Mouse (Mus musculus): ENCODE data around the gene Slc4a4. TPM values are rescaled to one million over a fixed set of nuclear protein-coding genes. Genes with fewer than 3 reads are reported as not detected.

Slc4a4 gene
- polyA plus RNA-seq, 2 experiments: 0.50 to 0.57 TPM

DNA sequence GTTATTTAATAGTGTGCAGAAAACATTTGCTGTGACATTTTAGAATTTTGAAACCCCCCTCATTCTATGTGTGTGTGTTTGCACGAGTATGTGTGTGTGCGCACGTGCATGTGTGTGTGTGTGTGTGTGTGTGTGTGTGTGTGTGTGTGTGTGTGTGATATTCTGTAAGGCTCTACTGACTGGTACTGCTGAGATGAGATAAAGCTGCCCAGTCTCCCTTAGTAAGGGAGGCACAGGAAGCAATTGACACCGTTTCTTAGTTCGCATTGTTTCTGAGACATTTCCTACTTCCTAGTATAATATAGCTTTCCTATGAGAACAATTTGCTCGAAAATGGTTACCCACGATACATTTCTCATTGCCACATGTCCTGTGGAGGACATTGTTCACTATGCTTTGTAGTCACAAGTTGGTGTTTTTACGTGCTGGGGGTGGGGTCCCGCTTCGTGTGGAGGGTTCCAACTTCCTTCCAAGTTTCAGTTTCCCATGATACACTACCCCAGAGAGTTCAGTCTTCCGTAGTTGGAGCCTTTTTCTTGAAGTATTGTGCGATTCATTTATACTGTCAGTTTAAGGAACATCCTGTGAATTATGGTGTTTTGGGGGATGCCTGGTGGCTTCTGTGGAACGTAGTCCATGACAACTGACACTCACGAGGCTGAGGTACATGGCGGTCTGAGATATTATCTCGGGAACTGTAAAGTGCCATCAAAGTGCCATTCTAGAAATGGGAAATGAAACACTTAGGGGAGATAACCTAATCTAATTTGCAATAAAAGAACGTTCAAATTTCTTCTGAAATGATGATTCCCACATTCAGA is 66.3 kb downstream of the Slc4a4 start:
- peak; percentile 81 for ATAC-seq (ENCODE audit: insufficient read depth)
- TF ChIP-seq EP300 (IDR thresholded peaks at IDR 0.05; ENCODE audit: low read depth): 0 out of 2 replicates have a peak, but pooled peaks have one; percentile 23
- TF ChIP-seq CTCF (IDR thresholded peaks at IDR 0.05; ENCODE audit: low read depth): no peak
- Histone ChIP-seq H3K27me3 (ENCODE audit: control insufficient read depth, insufficient read depth, low read length) (no peaks in the 10 kb centered on the region), H3K4me3 (ENCODE audit: insufficient read depth in 1 of 2, low read depth in 2 of 2, low read length in 2 of 2) (peak overlapping the region; percentile 30 to 37), H3K4me1 (replicated peaks; ENCODE audit: control insufficient read depth in 2 of 2, insufficient read depth in 2 of 2, low read length in 1 of 2) (no peaks in the 10 kb centered on the region; a peak in 1 of 4 replicates), H3K9ac (replicated peaks) (peak overlapping the region; percentile 27; the same call in 1 of the 2 replicates), H3K27ac (no peak overlapping the region), H3K4me2 (ENCODE audit: low read depth) (peak overlapping the region; percentile 61), H3K36me3 (replicated peaks; ENCODE audit: control insufficient read depth, insufficient read depth, low read depth) (no peaks in the 10 kb centered on the region), H3K9me3 (ENCODE audit: control insufficient read depth, low read length) (no peaks in the 10 kb centered on the region)
- peak in 2 of 3 experiments; percentile 20 to 22 for DNase-seq (ENCODE audit: low read depth in 3 of 3, low spot score in 3 of 3)
- 8% methylated on average over 17 of the region's 17 CpGs for WGBS (ENCODE audit: insufficient replicate concordance)

DNA sequence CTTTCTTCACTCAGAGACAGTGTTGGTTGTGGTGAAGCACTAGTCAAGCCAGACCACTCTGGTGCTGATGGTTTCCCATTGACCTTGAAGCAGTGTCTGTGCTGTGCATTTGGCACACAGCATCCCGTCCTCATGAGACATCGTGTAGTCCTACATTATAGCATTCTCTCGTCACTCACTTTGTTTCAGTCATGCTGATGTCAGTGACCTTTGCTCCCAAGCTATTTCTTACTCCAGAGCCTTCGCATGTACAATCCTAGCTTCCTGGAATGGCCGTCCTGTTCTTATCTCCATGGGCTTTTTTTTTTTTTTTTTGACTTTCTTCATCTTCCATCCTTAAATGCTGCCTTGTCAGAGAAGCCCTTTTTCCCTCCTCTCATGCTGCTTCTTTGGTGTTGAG is 71.1 kb downstream of the Slc4a4 start:
- no peaks in the 10 kb centered on the region for H3K27me3 ChIP-seq (ENCODE audit: control insufficient read depth, insufficient read depth, low read length)
- H3K4me1 ChIP-seq (replicated peaks; ENCODE audit: control insufficient read depth in 2 of 2, insufficient read depth in 2 of 2, low read length in 1 of 2): peaks cover 0 to 6% of the 10 kb centered on the region in 2 experiments; a peak in 2 of 4 replicates
- H3K4me2 ChIP-seq (ENCODE audit: low read depth): no peak overlapping the region
- no peaks in the 10 kb centered on the region for H3K36me3 ChIP-seq (replicated peaks; ENCODE audit: control insufficient read depth, insufficient read depth, low read depth)
- WGBS (ENCODE audit: insufficient replicate concordance): 69% methylated on average over 5 of the region's 5 CpGs
- no peak for ATAC-seq (ENCODE audit: insufficient read depth)
- DNase-seq (ENCODE audit: low read depth in 3 of 3, low spot score in 3 of 3): no peak
- H3K27ac ChIP-seq: no peak overlapping the region
- H3K9ac ChIP-seq (replicated peaks): no peak overlapping the region
- no peak overlapping the region for H3K4me3 ChIP-seq (ENCODE audit: insufficient read depth in 1 of 2, low read depth in 2 of 2, low read length in 2 of 2)
- no peak for TF ChIP-seq EP300 (IDR thresholded peaks at IDR 0.05; ENCODE audit: low read depth)
- no peak for TF ChIP-seq CTCF (IDR thresholded peaks at IDR 0.05; ENCODE audit: low read depth)
- H3K9me3 ChIP-seq (ENCODE audit: control insufficient read depth, low read length): no peaks in the 10 kb centered on the region

DNA sequence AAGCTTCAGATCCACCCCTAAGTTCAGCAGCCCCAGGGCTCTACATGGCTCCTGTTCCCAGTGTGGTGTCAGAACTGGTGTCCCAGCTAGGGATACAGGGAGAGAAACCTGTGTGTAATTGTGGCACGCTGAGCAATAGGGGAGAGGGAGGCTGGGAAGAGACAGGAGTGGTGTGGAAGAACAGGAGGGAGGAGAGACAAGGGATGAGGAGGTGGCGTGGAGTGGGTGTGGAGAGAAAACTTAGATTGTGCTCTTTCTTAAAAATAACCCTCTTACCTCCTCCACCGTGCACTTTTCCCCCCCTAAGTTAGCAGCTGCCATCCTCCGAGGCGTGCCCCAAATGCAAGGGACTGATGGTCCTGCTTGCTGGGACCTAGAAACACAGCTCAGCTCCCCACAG is 72.3 kb downstream of the Slc4a4 start:
- Histone ChIP-seq H3K9me3 (ENCODE audit: control insufficient read depth, low read length) (no peaks in the 10 kb centered on the region), H3K27ac (no peak overlapping the region), H3K27me3 (ENCODE audit: control insufficient read depth, insufficient read depth, low read length) (no peaks in the 10 kb centered on the region), H3K4me2 (ENCODE audit: low read depth) (no peak overlapping the region), H3K36me3 (replicated peaks; ENCODE audit: control insufficient read depth, insufficient read depth, low read depth) (no peaks in the 10 kb centered on the region), H3K4me1 (replicated peaks; ENCODE audit: control insufficient read depth in 2 of 2, insufficient read depth in 2 of 2, low read length in 1 of 2) (peaks cover 0 to 6% of the 10 kb centered on the region in 2 experiments; a peak in 2 of 4 replicates), H3K4me3 (ENCODE audit: insufficient read depth in 1 of 2, low read depth in 2 of 2, low read length in 2 of 2) (no peak overlapping the region), H3K9ac (replicated peaks) (no peak overlapping the region)
- TF ChIP-seq EP300 (IDR thresholded peaks at IDR 0.05; ENCODE audit: low read depth) (no peak), CTCF (IDR thresholded peaks at IDR 0.05; ENCODE audit: low read depth) (no peak)
- WGBS (ENCODE audit: insufficient replicate concordance): 63% methylated on average over 5 of the region's 5 CpGs
- ATAC-seq (ENCODE audit: insufficient read depth): no peak
- no peak for DNase-seq (ENCODE audit: low read depth in 3 of 3, low spot score in 3 of 3)

DNA sequence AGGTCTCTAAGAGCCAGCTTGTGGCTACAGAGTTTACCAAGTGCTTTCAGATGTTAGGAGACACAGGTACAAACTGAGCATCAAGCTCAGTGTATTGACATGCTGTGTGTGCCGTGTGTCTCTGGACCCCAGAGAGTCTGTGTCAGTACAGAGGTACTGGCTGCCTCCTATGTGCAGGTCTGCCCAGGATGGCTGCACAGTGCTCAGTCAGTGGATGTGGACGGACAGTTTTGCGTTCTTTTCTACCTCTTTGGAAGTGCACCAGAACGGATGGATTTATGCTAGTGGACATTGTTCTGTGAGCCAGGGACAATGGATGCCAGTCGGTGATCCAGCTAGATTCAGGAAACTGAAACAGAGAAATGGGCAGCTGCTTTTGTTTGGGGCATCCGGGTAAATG is 72.8 kb downstream of the Slc4a4 start:
- 59% methylated on average over 6 of the region's 6 CpGs for WGBS (ENCODE audit: insufficient replicate concordance)
- Histone ChIP-seq H3K4me2 (ENCODE audit: low read depth) (no peak overlapping the region), H3K27ac (no peak overlapping the region), H3K27me3 (ENCODE audit: control insufficient read depth, insufficient read depth, low read length) (no peaks in the 10 kb centered on the region), H3K4me1 (replicated peaks; ENCODE audit: control insufficient read depth in 2 of 2, insufficient read depth in 2 of 2, low read length in 1 of 2) (peaks cover 0 to 6% of the 10 kb centered on the region in 2 experiments; a peak in 2 of 4 replicates), H3K9me3 (ENCODE audit: control insufficient read depth, low read length) (no peaks in the 10 kb centered on the region), H3K9ac (replicated peaks) (no peak overlapping the region), H3K4me3 (ENCODE audit: insufficient read depth in 1 of 2, low read depth in 2 of 2, low read length in 2 of 2) (no peak overlapping the region), H3K36me3 (replicated peaks; ENCODE audit: control insufficient read depth, insufficient read depth, low read depth) (no peaks in the 10 kb centered on the region)
- ATAC-seq (ENCODE audit: insufficient read depth) (no peak), DNase-seq (ENCODE audit: low read depth in 3 of 3, low spot score in 3 of 3) (no peak)
- TF ChIP-seq EP300 (IDR thresholded peaks at IDR 0.05; ENCODE audit: low read depth) (no peak), CTCF (IDR thresholded peaks at IDR 0.05; ENCODE audit: low read depth) (no peak)

DNA sequence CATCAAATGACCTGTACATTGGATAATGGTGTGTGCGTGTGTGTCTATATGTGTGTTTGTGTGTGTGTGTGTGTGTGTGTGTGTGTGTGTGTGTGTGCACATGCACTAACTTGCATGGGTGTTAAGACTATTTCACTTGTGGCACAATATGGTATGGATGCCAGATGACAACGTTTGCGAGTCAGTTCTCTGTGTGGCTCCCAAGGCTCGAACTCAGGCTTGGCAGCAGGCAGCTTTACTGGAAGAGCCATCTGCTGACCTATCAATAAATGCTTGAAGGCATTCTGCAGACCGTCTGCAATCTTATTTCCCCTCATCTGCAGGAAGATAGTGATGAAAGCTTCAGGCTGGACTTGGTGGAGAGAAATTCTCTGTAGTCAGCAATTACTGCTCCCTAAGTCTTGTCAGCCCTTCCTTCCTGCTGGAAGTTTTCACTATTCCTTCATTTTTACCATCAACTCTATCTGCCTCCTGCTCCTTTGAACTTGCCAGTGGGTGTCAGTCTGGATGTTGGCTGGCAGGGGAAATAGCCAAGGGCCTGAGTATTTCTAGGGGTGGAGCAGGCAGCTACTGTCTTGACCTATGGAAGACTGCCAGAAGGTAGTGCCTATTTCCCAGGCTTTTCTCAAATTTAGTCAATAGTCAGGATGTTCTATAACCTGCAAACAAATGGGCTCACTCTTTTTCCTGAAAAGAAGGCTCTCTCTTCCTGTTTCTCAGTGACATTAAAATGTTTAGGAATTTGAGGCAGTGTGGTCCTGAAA is 73.9 kb downstream of the Slc4a4 start:
- H3K27ac ChIP-seq: no peak overlapping the region
- no peaks in the 10 kb centered on the region for H3K27me3 ChIP-seq (ENCODE audit: control insufficient read depth, insufficient read depth, low read length)
- H3K4me1 ChIP-seq (replicated peaks; ENCODE audit: control insufficient read depth in 2 of 2, insufficient read depth in 2 of 2, low read length in 1 of 2): peaks cover 0 to 6% of the 10 kb centered on the region in 2 experiments; a peak in 2 of 4 replicates
- H3K4me2 ChIP-seq (ENCODE audit: low read depth): no peak overlapping the region
- H3K9me3 ChIP-seq (ENCODE audit: control insufficient read depth, low read length): no peaks in the 10 kb centered on the region
- no peaks in the 10 kb centered on the region for H3K36me3 ChIP-seq (replicated peaks; ENCODE audit: control insufficient read depth, insufficient read depth, low read depth)
- 49% methylated on average over 5 of the region's 5 CpGs for WGBS (ENCODE audit: insufficient replicate concordance)
- TF ChIP-seq EP300 (IDR thresholded peaks at IDR 0.05; ENCODE audit: low read depth): no peak
- no peak for TF ChIP-seq CTCF (IDR thresholded peaks at IDR 0.05; ENCODE audit: low read depth)
- ATAC-seq (ENCODE audit: insufficient read depth): no peak
- no peak for DNase-seq (ENCODE audit: low read depth in 3 of 3, low spot score in 3 of 3)
- no peak overlapping the region for H3K9ac ChIP-seq (replicated peaks)
- H3K4me3 ChIP-seq (ENCODE audit: insufficient read depth in 1 of 2, low read depth in 2 of 2, low read length in 2 of 2): no peak overlapping the region
